Mouse (Mus musculus): Measurements from ENCODE around the gene Evi5. TPM values are rescaled to one million over a fixed set of nuclear protein-coding genes. Genes with fewer than 3 reads are reported as not detected.

Evi5 gene
- total RNA-seq, 2 experiments from 2014 or later = 63.2 to 70.7 TPM

GRCm38 (mm10) chr5:107739023-107739422 is 135.9 kb downstream of the Evi5 start:
- Histone ChIP-seq H3K27ac (no peak overlapping the region), H3K4me3 (no peak overlapping the region)
- TF ChIP-seq CTCF (conservative IDR thresholded peaks at IDR 0.05) = no peak
- no peak for DNase-seq (ENCODE audit: low spot score in 2 of 2)

- TF ChIP-seq CTCF (conservative IDR thresholded peaks at IDR 0.05) = no peak
- Histone ChIP-seq H3K4me3 (no peak overlapping the region), H3K27ac (no peak overlapping the region)
- no peak for DNase-seq (ENCODE audit: low spot score in 2 of 2)
These were observed 136.6 kb downstream of the Evi5 start for GRCm38 (mm10) chr5:107738296-107738695.

GRCm38 (mm10) chr5:107736171-107736570 is 138.7 kb downstream of the Evi5 start:
- Histone ChIP-seq H3K4me3 (no peak overlapping the region), H3K27ac (no peak overlapping the region)
- no peak for TF ChIP-seq CTCF (conservative IDR thresholded peaks at IDR 0.05)
- no peak for DNase-seq (ENCODE audit: low spot score in 2 of 2)

- H3K4me3 ChIP-seq = no peak overlapping the region
- no peak overlapping the region for H3K27ac ChIP-seq
- no peak for TF ChIP-seq CTCF (conservative IDR thresholded peaks at IDR 0.05)
- DNase-seq (ENCODE audit: low spot score in 2 of 2) = no peak
These were observed 143.1 kb downstream of the Evi5 start for GRCm38 (mm10) chr5:107731844-107732243.

- DNase-seq (ENCODE audit: low spot score in 2 of 2) = no peak
- no peak for TF ChIP-seq CTCF (conservative IDR thresholded peaks at IDR 0.05)
These were observed 143.5 kb downstream of the Evi5 start for GRCm38 (mm10) chr5:107731408-107731807.

GRCm38 (mm10) chr5:107727007-107727402 is 147.9 kb downstream of the Evi5 start:
- no peak overlapping the region for H3K4me3 ChIP-seq
- H3K27ac ChIP-seq = no peak overlapping the region
- TF ChIP-seq CTCF (conservative IDR thresholded peaks at IDR 0.05) = no peak
- no peak for DNase-seq (ENCODE audit: low spot score in 2 of 2)

More at GRCm38 (mm10) chr5:107731408-107731807, 143.5 kb downstream of the Evi5 start:
- Histone ChIP-seq H3K27ac (no peak overlapping the region), H3K4me3 (no peak overlapping the region)

- DNase-seq (ENCODE audit: low spot score in 2 of 2) = no peak
- no peak for TF ChIP-seq CTCF (conservative IDR thresholded peaks at IDR 0.05)
- Histone ChIP-seq H3K4me3 (no peak overlapping the region; the same call in 1 of the 2 replicates), H3K27ac (no peak overlapping the region)
These were observed 148.5 kb downstream of the Evi5 start for GRCm38 (mm10) chr5:107726281-107727006.

GRCm38 (mm10) chr5:107725435-107726261 is 149.3 kb downstream of the Evi5 start, which contains the start of gene Gfi1:
Gene Gfi1, minus strand, starts transcription at chr5:107726036.
- DNase-seq (ENCODE audit: low spot score in 2 of 2) = no peak
- Histone ChIP-seq H3K4me3 (no peak within 1 kb of the TSS; the same call in 1 of the 2 replicates), H3K27ac (no peak within 1 kb of the TSS)
- no peak for TF ChIP-seq CTCF (conservative IDR thresholded peaks at IDR 0.05)

- Histone ChIP-seq H3K27ac (no peak overlapping the region), H3K4me3 (no peak overlapping the region)
- TF ChIP-seq CTCF (conservative IDR thresholded peaks at IDR 0.05) = no peak
- DNase-seq (ENCODE audit: low spot score in 2 of 2) = no peak
These were observed 150.1 kb downstream of the Evi5 start for GRCm38 (mm10) chr5:107724661-107725434.

GRCm38 (mm10) chr5:107723541-107724511 is 151.1 kb downstream of the Evi5 start:
- no peak overlapping the region; the same call in 1 of the 2 replicates for H3K4me3 ChIP-seq
- no peak for TF ChIP-seq CTCF (conservative IDR thresholded peaks at IDR 0.05)
- no peak for DNase-seq (ENCODE audit: low spot score in 2 of 2)
- H3K27ac ChIP-seq = no peak overlapping the region

- Histone ChIP-seq H3K27ac (no peak overlapping the region), H3K4me3 (no peak overlapping the region; the same call in 1 of the 2 replicates)
- DNase-seq (ENCODE audit: low spot score in 2 of 2) = no peak
- TF ChIP-seq CTCF (conservative IDR thresholded peaks at IDR 0.05) = no peak
These were observed 152.0 kb downstream of the Evi5 start for GRCm38 (mm10) chr5:107722661-107723532.

Measured in layer of hippocampus, adult 2 months (tissue).